Mouse (Mus musculus): ENCODE measurements around the gene Gm49380. TPM values are rescaled to one million over a fixed set of nuclear protein-coding genes. Genes with fewer than 3 reads are reported as not detected.
A peak's percentile ranks its signal among the peaks of the same experiment; 100 is the strongest.

The Gm49380 gene
- polyA plus RNA-seq, 1 experiment from 2014 or later = 0.11 TPM

DNA sequence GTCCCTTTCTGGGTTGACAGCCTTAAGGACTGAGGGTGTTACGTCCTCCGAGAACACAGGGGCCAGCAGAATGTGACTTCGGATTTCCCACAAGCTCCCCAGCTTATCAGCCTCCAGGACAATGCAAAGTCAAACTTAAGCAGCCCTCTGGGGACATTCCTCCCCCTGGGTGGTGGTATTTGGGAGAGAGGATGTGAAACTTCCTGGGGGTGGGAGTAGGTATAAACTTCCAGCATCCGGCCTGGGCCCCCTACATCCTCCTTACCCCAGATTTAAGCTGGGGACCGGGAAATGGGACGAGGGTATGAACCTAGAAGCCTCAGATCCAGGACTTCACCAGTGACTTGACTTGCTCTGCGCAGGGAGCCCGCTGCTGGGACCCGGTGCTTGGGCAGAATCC lies 16.3 kb upstream of the Gm49380 start:
- DNase-seq (no peak), ATAC-seq (ENCODE audit: low FRiP score, low TSS enrichment) (no peak)
- H3K27ac ChIP-seq (replicated peaks; ENCODE audit: low read depth, low read length) = no peak overlapping the region
- H3K9me3 ChIP-seq (ENCODE audit: control insufficient read depth, low read length) = no peaks in the 10 kb centered on the region
- H3K4me1 ChIP-seq (ENCODE audit: control insufficient read depth, insufficient read depth, low read length) = peaks cover 25% of the 10 kb centered on the region
- peak overlapping the region; percentile 29 for H3K4me3 ChIP-seq (replicated peaks; ENCODE audit: low read depth, low read length)
- 3% methylated on average over 9 of the region's 9 CpGs for WGBS
- peaks cover 17% of the 10 kb centered on the region for H3K27me3 ChIP-seq (ENCODE audit: control insufficient read depth, insufficient read depth, low read length)
- peak overlapping the region; percentile 59 for H3K4me2 ChIP-seq (ENCODE audit: low read length)
- H3K9ac ChIP-seq (replicated peaks; ENCODE audit: low read length) = peak overlapping the region; percentile 34
- H3K36me3 ChIP-seq (ENCODE audit: control insufficient read depth, insufficient read depth, low read length) = no peaks in the 10 kb centered on the region

GRCm38 (mm10) chr9:44127351-44127801 lies 14.1 kb upstream of the Gm49380 start:
- 44% methylated on average over 3 of the region's 3 CpGs for WGBS
- Histone ChIP-seq H3K4me1 (ENCODE audit: control insufficient read depth, insufficient read depth, low read length) (peaks cover 17% of the 10 kb centered on the region), H3K9ac (replicated peaks; ENCODE audit: low read length) (no peak overlapping the region), H3K27me3 (ENCODE audit: control insufficient read depth, insufficient read depth, low read length) (no peaks in the 10 kb centered on the region), H3K27ac (replicated peaks; ENCODE audit: low read depth, low read length) (no peak overlapping the region), H3K36me3 (ENCODE audit: control insufficient read depth, insufficient read depth, low read length) (no peaks in the 10 kb centered on the region), H3K4me2 (ENCODE audit: low read length) (no peak overlapping the region), H3K4me3 (replicated peaks; ENCODE audit: low read depth, low read length) (no peak overlapping the region), H3K9me3 (ENCODE audit: control insufficient read depth, low read length) (no peaks in the 10 kb centered on the region)
- ATAC-seq (ENCODE audit: low FRiP score, low TSS enrichment) (no peak), DNase-seq (no peak)

DNA sequence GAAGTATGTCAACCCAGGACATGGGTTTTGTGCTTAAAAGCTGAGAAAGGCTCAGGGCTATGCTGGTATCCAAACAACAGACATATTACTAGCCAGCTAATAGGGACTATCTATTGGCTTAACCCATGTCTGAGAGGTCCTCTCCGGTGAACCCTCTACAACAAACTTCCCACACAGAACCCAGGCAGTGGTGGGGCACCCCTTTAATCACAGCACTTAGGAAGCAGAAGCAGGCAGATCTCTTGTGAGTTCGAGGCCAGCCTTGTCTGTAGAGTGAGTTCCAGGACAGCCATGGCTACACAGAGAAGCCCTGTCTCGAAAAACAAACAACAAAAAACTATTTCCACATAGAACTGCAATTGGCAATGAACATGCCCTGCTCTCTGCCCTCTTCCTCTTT lies 13.4 kb upstream of the Gm49380 start:
- H3K9me3 ChIP-seq (ENCODE audit: control insufficient read depth, low read length) = no peaks in the 10 kb centered on the region
- H3K4me3 ChIP-seq (replicated peaks; ENCODE audit: low read depth, low read length) = no peak overlapping the region
- H3K4me1 ChIP-seq (ENCODE audit: control insufficient read depth, insufficient read depth, low read length) = peaks cover 17% of the 10 kb centered on the region
- H3K4me2 ChIP-seq (ENCODE audit: low read length) = no peak overlapping the region
- no peak for ATAC-seq (ENCODE audit: low FRiP score, low TSS enrichment)
- no peaks in the 10 kb centered on the region for H3K27me3 ChIP-seq (ENCODE audit: control insufficient read depth, insufficient read depth, low read length)
- H3K36me3 ChIP-seq (ENCODE audit: control insufficient read depth, insufficient read depth, low read length) = no peaks in the 10 kb centered on the region
- WGBS = 90% methylated on average over 3 of the region's 3 CpGs
- H3K9ac ChIP-seq (replicated peaks; ENCODE audit: low read length) = no peak overlapping the region
- no peak overlapping the region for H3K27ac ChIP-seq (replicated peaks; ENCODE audit: low read depth, low read length)
- no peak for DNase-seq

DNA sequence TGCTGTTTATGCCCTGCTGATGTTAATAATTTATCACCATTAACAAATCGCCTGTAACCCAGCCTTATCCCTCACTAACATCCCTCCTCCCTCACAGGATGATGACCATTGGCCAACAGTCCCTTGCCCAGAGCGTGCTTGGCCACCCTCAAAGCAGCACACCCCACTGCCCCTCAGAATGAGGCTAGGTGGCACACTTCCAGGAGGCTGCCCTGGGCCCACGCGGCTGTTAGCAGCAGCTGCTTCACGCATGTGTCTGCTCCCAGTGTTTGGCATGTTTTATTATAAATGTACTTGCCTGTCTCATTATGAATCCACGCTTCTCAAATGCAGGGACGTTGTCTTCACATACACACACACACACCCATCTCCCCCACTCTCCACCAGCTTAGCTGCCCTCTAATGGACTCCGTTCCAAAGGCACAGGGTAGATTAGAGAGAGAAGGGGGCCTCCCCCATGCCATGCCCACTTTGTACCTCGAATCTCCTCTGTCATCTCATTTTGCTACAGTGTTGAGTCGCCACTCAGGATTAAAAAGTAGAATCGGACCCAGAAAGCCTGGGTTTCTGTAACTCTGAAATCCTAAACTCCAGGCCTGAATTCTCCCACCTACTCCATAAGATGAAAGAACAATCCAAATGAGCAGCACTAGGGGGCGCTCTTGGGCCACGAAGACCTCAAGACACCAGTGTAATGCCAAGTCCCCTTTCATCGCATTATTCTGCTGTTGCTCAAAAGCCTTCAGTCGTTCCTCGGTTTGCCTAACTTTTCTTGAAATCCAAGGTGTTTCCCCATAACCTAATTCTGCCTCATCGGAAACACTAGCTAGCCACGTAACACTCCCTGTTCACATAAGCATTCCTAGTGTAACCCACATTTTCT lies 12.5 kb upstream of the Gm49380 start:
- peak; percentile 95 for DNase-seq
- Histone ChIP-seq H3K4me2 (ENCODE audit: low read length) (0 out of 2 replicates have a peak overlapping the region, but pooled peaks have one; percentile 13), H3K27ac (replicated peaks; ENCODE audit: low read depth, low read length) (no peak overlapping the region), H3K9me3 (ENCODE audit: control insufficient read depth, low read length) (no peaks in the 10 kb centered on the region), H3K27me3 (ENCODE audit: control insufficient read depth, insufficient read depth, low read length) (no peaks in the 10 kb centered on the region), H3K36me3 (ENCODE audit: control insufficient read depth, insufficient read depth, low read length) (no peaks in the 10 kb centered on the region), H3K9ac (replicated peaks; ENCODE audit: low read length) (no peak overlapping the region), H3K4me1 (ENCODE audit: control insufficient read depth, insufficient read depth, low read length) (peaks cover 13% of the 10 kb centered on the region), H3K4me3 (replicated peaks; ENCODE audit: low read depth, low read length) (no peak overlapping the region)
- 33% methylated on average over 18 of the region's 18 CpGs for WGBS
- ATAC-seq (ENCODE audit: low FRiP score, low TSS enrichment) = no peak

DNA sequence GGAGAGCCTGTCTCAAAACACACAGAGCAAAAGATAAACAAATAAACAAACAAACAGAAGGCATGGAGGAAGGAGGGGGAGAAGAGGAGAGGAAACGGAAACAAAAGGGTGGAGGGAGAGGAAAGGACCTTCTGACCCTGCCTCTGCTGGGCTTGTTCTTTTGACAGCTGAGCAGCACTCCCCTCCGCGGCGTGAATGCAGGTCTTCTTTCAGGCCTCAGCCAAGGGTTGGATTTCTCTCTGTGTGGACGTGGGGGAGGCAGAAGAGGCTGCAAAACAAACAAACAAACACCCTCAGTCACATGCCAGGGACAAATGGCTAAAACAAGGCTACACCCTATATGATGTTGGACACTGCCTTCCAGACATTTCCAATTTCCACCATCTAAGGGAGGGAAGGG lies 11.7 kb upstream of the Gm49380 start:
- Histone ChIP-seq H3K36me3 (ENCODE audit: control insufficient read depth, insufficient read depth, low read length) (no peaks in the 10 kb centered on the region), H3K4me3 (replicated peaks; ENCODE audit: low read depth, low read length) (no peak overlapping the region), H3K9ac (replicated peaks; ENCODE audit: low read length) (no peak overlapping the region), H3K4me2 (ENCODE audit: low read length) (no peak overlapping the region), H3K27ac (replicated peaks; ENCODE audit: low read depth, low read length) (no peak overlapping the region), H3K27me3 (ENCODE audit: control insufficient read depth, insufficient read depth, low read length) (no peaks in the 10 kb centered on the region), H3K9me3 (ENCODE audit: control insufficient read depth, low read length) (no peaks in the 10 kb centered on the region), H3K4me1 (ENCODE audit: control insufficient read depth, insufficient read depth, low read length) (peaks cover 6% of the 10 kb centered on the region)
- ATAC-seq (ENCODE audit: low FRiP score, low TSS enrichment) (no peak), DNase-seq (no peak)
- WGBS = 56% methylated on average over 5 of the region's 5 CpGs

DNA sequence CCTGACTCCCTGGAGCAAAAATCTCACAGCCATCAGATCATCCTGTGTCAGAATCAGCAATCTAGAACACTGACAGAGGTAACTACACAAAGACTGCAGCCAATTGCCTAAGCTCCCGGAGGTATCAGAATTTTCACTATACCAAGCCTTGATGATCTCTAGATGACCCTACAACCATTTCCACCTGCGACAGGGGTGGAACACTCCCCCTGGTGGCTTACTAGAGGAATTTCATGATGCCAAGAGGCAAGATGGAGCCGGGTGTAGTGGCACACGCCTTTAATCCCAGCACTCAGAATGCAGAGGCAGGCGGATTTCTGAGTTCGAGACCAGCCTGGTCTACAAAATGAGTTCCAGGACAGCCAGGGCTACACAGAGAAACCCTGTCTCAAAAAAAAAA lies 11.0 kb upstream of the Gm49380 start:
- 72% methylated on average over 6 of the region's 6 CpGs for WGBS
- Histone ChIP-seq H3K36me3 (ENCODE audit: control insufficient read depth, insufficient read depth, low read length) (no peaks in the 10 kb centered on the region), H3K9ac (replicated peaks; ENCODE audit: low read length) (no peak overlapping the region), H3K4me2 (ENCODE audit: low read length) (no peak overlapping the region), H3K4me3 (replicated peaks; ENCODE audit: low read depth, low read length) (no peak overlapping the region), H3K27me3 (ENCODE audit: control insufficient read depth, insufficient read depth, low read length) (no peaks in the 10 kb centered on the region), H3K27ac (replicated peaks; ENCODE audit: low read depth, low read length) (no peak overlapping the region), H3K9me3 (ENCODE audit: control insufficient read depth, low read length) (no peaks in the 10 kb centered on the region), H3K4me1 (ENCODE audit: control insufficient read depth, insufficient read depth, low read length) (no peaks in the 10 kb centered on the region)
- DNase-seq (no peak), ATAC-seq (ENCODE audit: low FRiP score, low TSS enrichment) (no peak)

DNA sequence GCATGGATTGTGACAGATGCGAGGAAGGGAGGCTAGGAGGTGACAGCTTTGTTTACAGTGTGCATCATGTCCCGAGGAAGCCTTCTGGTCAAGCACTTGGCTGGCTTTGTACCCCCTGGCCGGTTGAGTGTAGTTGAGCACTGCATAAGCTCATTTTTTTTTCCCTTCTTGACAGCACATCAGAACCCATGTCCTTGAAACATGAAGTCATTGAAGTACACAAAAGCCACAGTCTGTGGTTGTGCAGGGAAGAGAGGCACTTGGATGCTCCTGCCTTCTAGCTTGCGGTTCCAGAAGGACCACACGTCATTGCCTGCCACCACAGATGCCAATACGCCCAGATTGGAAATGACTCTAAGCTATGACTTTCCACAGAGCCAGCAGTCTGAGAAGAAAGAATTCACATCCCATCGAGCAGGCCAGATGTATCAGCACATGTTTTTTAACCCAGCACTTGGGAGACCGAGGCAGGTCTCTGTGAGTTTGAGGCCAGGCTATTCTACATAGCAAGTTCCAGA lies 6.7 kb upstream of the Gm49380 start:
- Histone ChIP-seq H3K4me3 (replicated peaks; ENCODE audit: low read depth, low read length) (no peak overlapping the region), H3K9me3 (ENCODE audit: control insufficient read depth, low read length) (no peaks in the 10 kb centered on the region), H3K4me2 (ENCODE audit: low read length) (no peak overlapping the region), H3K36me3 (ENCODE audit: control insufficient read depth, insufficient read depth, low read length) (no peaks in the 10 kb centered on the region), H3K27ac (replicated peaks; ENCODE audit: low read depth, low read length) (no peak overlapping the region), H3K4me1 (ENCODE audit: control insufficient read depth, insufficient read depth, low read length) (no peaks in the 10 kb centered on the region), H3K27me3 (ENCODE audit: control insufficient read depth, insufficient read depth, low read length) (no peaks in the 10 kb centered on the region), H3K9ac (replicated peaks; ENCODE audit: low read length) (no peak overlapping the region)
- 85% methylated on average over 8 of the region's 8 CpGs for whole genome bisulfite sequencing
- DNase-seq = no peak
- ATAC-seq (ENCODE audit: low FRiP score, low TSS enrichment) = no peak

DNA sequence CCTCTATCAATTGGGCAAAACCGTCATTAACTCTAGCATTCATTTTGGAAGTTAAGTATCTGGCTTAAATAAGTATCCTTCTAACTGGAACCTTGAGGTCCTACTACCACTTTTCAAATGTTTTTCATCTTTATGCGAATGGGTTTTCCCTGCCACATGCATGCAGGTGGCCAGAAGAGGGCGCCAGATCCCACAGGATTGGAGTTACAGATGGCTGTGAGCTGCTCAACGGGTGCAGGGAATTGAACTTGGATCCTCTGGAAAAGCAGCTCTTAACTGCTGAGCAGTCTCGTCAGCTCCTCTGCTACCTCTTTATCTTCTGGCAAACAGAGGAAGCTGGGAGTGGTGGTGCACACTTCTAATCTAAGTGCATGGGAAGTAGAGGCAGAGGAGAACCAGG lies 5.7 kb upstream of the Gm49380 start:
- Histone ChIP-seq H3K36me3 (ENCODE audit: control insufficient read depth, insufficient read depth, low read length) (no peaks in the 10 kb centered on the region), H3K4me3 (replicated peaks; ENCODE audit: low read depth, low read length) (no peak overlapping the region), H3K4me1 (ENCODE audit: control insufficient read depth, insufficient read depth, low read length) (no peaks in the 10 kb centered on the region), H3K9me3 (ENCODE audit: control insufficient read depth, low read length) (no peaks in the 10 kb centered on the region), H3K9ac (replicated peaks; ENCODE audit: low read length) (no peak overlapping the region), H3K4me2 (ENCODE audit: low read length) (no peak overlapping the region), H3K27ac (replicated peaks; ENCODE audit: low read depth, low read length) (no peak overlapping the region), H3K27me3 (ENCODE audit: control insufficient read depth, insufficient read depth, low read length) (no peaks in the 10 kb centered on the region)
- ATAC-seq (ENCODE audit: low FRiP score, low TSS enrichment) (no peak), DNase-seq (no peak)
- 47% methylated on average over 5 of the region's 5 CpGs for WGBS

- Histone ChIP-seq H3K9ac (replicated peaks; ENCODE audit: low read length) (no peak overlapping the region), H3K4me3 (replicated peaks; ENCODE audit: low read depth, low read length) (no peak overlapping the region), H3K27me3 (ENCODE audit: control insufficient read depth, insufficient read depth, low read length) (no peaks in the 10 kb centered on the region), H3K9me3 (ENCODE audit: control insufficient read depth, low read length) (no peaks in the 10 kb centered on the region), H3K27ac (replicated peaks; ENCODE audit: low read depth, low read length) (no peak overlapping the region), H3K36me3 (ENCODE audit: control insufficient read depth, insufficient read depth, low read length) (no peaks in the 10 kb centered on the region), H3K4me1 (ENCODE audit: control insufficient read depth, insufficient read depth, low read length) (no peaks in the 10 kb centered on the region), H3K4me2 (ENCODE audit: low read length) (no peak overlapping the region)
- DNase-seq (no peak), ATAC-seq (ENCODE audit: low FRiP score, low TSS enrichment) (no peak)
- WGBS = 87% methylated on average over 4 of the region's 4 CpGs
Measured at GRCm38 (mm10) chr9:44116182-44116581, 2.9 kb upstream of the Gm49380 start.
